Mouse (Mus musculus): ENCODE measurements around the gene Ccdc40. TPM values are rescaled to one million over a fixed set of nuclear protein-coding genes. Genes with fewer than 3 reads are reported as not detected.

Gene Ccdc40
- total and polyA plus RNA-seq, 2 experiments = 0.09 TPM; not detected in 1

DNA sequence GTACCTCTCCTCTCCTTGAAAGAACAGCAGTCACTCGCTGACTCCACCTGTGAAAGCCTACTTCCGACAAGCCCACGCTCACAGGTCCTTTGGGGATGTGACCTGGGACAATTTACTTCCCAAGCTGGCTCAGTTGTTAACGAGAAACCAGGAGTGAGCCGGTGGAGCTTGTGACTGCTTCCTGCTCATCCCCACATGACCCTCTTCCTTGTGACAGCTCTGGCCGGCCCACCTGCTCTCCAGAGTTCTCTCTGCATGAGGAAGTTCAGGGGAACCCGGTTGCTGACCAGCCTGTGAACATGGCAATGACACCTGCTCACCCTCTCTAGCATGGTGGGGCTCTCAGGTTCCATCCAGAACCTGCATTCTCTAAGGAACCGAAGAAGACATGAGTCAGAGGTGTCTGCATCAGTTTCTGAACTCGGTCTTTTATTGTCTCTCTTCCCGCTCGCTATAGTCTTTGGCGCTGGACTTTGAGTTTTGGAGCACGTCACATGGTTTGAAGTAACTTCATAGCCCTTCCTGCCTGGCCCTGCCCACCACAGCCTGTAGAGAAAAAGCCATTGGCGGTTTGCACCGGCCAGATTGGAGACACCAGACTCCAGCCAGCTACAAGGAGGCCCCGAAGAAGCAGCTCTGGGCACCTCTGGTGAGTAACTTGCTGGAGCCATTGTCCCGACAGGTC lies 86.0 kb downstream of the Ccdc40 start:
- 51% methylated on average over 17 of the region's 17 CpGs for WGBS
- no peak overlapping the region for H3K27ac ChIP-seq (replicated peaks; ENCODE audit: insufficient read depth, low read depth, low read length)
- H3K79me2 ChIP-seq (ENCODE audit: control insufficient read depth, insufficient read depth, low read length) = no peaks in the 10 kb centered on the region
- TF ChIP-seq POLR2A (IDR thresholded peaks at IDR 0.05; ENCODE audit: extremely low read depth, insufficient read depth, low read length) (no peak), CTCF (IDR thresholded peaks at IDR 0.05; ENCODE audit: low read depth, low read length) (no peak)
- no peaks in the 10 kb centered on the region for H3K4me1 ChIP-seq (ENCODE audit: control insufficient read depth, insufficient read depth, low read length)
- no peak for DNase-seq (ENCODE audit: extremely low read depth, low read depth, low spot score)
- no peaks in the 10 kb centered on the region for H3K27me3 ChIP-seq (ENCODE audit: control insufficient read depth, insufficient read depth, low read length)
- H3K36me3 ChIP-seq (ENCODE audit: control insufficient read depth, insufficient read depth, low read length) = no peaks in the 10 kb centered on the region
- H3K9ac ChIP-seq (ENCODE audit: low read depth, low read length) = no peak overlapping the region
- no peak overlapping the region for H3K4me3 ChIP-seq (ENCODE audit: insufficient read depth, low read depth, low read length)

Other genes starting within 250 kb of the Ccdc40 start
- gene Enpp7, start 240.4 kb upstream of the Ccdc40 start, total RNA-seq (2014; rRNA removed) = not detected in 2 replicates
- not detected in 2 replicates for gene Enpp7, start 240.4 kb upstream of the Ccdc40 start, polyA plus RNA-seq (2012; rRNA removed)
- 3.9 and 4.9 TPM in 2 replicates for gene Cbx2, start 205.6 kb upstream of the Ccdc40 start, total RNA-seq (2014; rRNA removed)
- gene Cbx2, start 205.6 kb upstream of the Ccdc40 start, polyA plus RNA-seq (2012; rRNA removed) = 2.9 and 4.1 TPM in 2 replicates
- gene Cbx8, start 187.6 kb upstream of the Ccdc40 start, total RNA-seq (2014; rRNA removed) = 4.3 and 5.1 TPM in 2 replicates
- 1.7 and 4.4 TPM in 2 replicates for gene Cbx8, start 187.6 kb upstream of the Ccdc40 start, polyA plus RNA-seq (2012; rRNA removed)
- 2.8 and 2.9 TPM in 2 replicates for gene Cbx4, start 142.4 kb upstream of the Ccdc40 start, total RNA-seq (2014; rRNA removed)
- gene Cbx4, start 142.4 kb upstream of the Ccdc40 start, polyA plus RNA-seq (2012; rRNA removed) = 7.9 and 8.2 TPM in 2 replicates
- gene Tbc1d16, start 73 bp upstream of the Ccdc40 start, total RNA-seq (2014; rRNA removed) = 4.6 and 5.5 TPM in 2 replicates
- gene Tbc1d16, start 73 bp upstream of the Ccdc40 start, polyA plus RNA-seq (2012; rRNA removed) = 8.5 and 9.5 TPM in 2 replicates
- gene Gaa, start 39.3 kb downstream of the Ccdc40 start, total RNA-seq (2014; rRNA removed) = 22.4 and 49.3 TPM in 2 replicates
- 108 and 119 TPM in 2 replicates for gene Gaa, start 39.3 kb downstream of the Ccdc40 start, polyA plus RNA-seq (2012; rRNA removed)
- gene Eif4a3, start 71.5 kb downstream of the Ccdc40 start, total RNA-seq (2014; rRNA removed) = 57.3 and 64.2 TPM in 2 replicates
- gene Eif4a3, start 71.5 kb downstream of the Ccdc40 start, polyA plus RNA-seq (2012; rRNA removed) = 49.8 and 61.5 TPM in 2 replicates
- gene Card14, start 79.2 kb downstream of the Ccdc40 start, total RNA-seq (2014; rRNA removed) = 0.09 and 0.20 TPM in 2 replicates
- gene Card14, start 79.2 kb downstream of the Ccdc40 start, polyA plus RNA-seq (2012; rRNA removed) = 0.10 and 0.22 TPM in 2 replicates
- gene Sgsh, start 127.0 kb downstream of the Ccdc40 start, total RNA-seq (2014; rRNA removed) = 2.1 and 2.6 TPM in 2 replicates
- 8.7 and 11.9 TPM in 2 replicates for gene Sgsh, start 127.0 kb downstream of the Ccdc40 start, polyA plus RNA-seq (2012; rRNA removed)
- 2.5 and 3.9 TPM in 2 replicates for gene Slc26a11, start 127.0 kb downstream of the Ccdc40 start, total RNA-seq (2014; rRNA removed)
- gene Slc26a11, start 127.0 kb downstream of the Ccdc40 start, polyA plus RNA-seq (2012; rRNA removed) = 5.3 and 7.5 TPM in 2 replicates
- gene Rnf213, start 164.5 kb downstream of the Ccdc40 start, total RNA-seq (2014; rRNA removed) = 43.4 and 43.5 TPM in 2 replicates
- gene Rnf213, start 164.5 kb downstream of the Ccdc40 start, polyA plus RNA-seq (2012; rRNA removed) = 11.1 and 16.9 TPM in 2 replicates